ENCODE assay signal across 7 mouse cellular contexts in genomic region chr17:33824997-33825330, GRCm38 (mm10). TPM values are rescaled to one million over a fixed set of nuclear protein-coding genes. Genes with fewer than 3 reads are reported as not detected.
DNase-seq lines count a peak whose midpoint lies in the region; ATAC-seq and TF ChIP-seq lines count a peak whose summit lies in the region.
"Not testable (repeated sequence)": the region's sequence is repeated elsewhere in the genome, so short reads cannot be mapped to it uniquely, and the experiment has no call there.

No protein-coding gene starts in this region.

- not testable (repeated sequence) for H3K9me3 ChIP-seq in G1E (replicated peaks); embryonic facial prominence, embryonic 15.5 days (replicated peaks); heart, embryonic 11.5 days (replicated peaks; ENCODE audit: control insufficient read depth, low read length); hindbrain, postnatal 0 days (ENCODE audit: low read length); limb, embryonic 12.5 days; lung, embryonic 15.5 days; neural tube, embryonic 11.5 days (ENCODE audit: control insufficient read depth, low read length)

- ATAC-seq in G1E (ENCODE audit: extremely low read depth, insufficient number of reproducible peaks, low FRiP score, poor library complexity, severe bottlenecking); embryonic facial prominence, embryonic 15.5 days (ENCODE audit: insufficient number of reproducible peaks, low FRiP score, low TSS enrichment, low read depth); heart, embryonic 11.5 days (replicated peaks; ENCODE audit: insufficient number of reproducible peaks, low FRiP score, low TSS enrichment); hindbrain, postnatal 0 days; limb, embryonic 12.5 days (ENCODE audit: insufficient number of reproducible peaks, insufficient read depth, low FRiP score, low TSS enrichment, low read depth); lung, embryonic 15.5 days (ENCODE audit: borderline replicate concordance, extremely low read depth, low FRiP score, low TSS enrichment); neural tube, embryonic 11.5 days (ENCODE audit: insufficient read depth, low FRiP score, low TSS enrichment): not testable (repeated sequence)

- peak overlapping the region; percentile 94 for H3K27ac ChIP-seq in embryonic facial prominence, embryonic 15.5 days (replicated peaks)
- peak overlapping the region; percentile 74; the same call in 1 of the 2 replicates for H3K27ac ChIP-seq in heart, embryonic 11.5 days (ENCODE audit: low read depth, low read length)
- H3K27ac ChIP-seq in hindbrain, postnatal 0 days, result peak overlapping the region; percentile 82
- peak overlapping the region; percentile 92 for H3K27ac ChIP-seq in limb, embryonic 12.5 days
- H3K27ac ChIP-seq in lung, embryonic 15.5 days, result peak overlapping the region; percentile 85
- not testable (repeated sequence) for H3K27ac ChIP-seq in neural tube, embryonic 11.5 days (ENCODE audit: low read depth, low read length)

- H3K4me2 ChIP-seq in embryonic facial prominence, embryonic 15.5 days (replicated peaks), result peak overlapping the region; percentile 84
- H3K4me2 ChIP-seq in heart, embryonic 11.5 days, result peak overlapping the region; percentile 83
- peak overlapping the region; percentile 88 for H3K4me2 ChIP-seq in hindbrain, postnatal 0 days (ENCODE audit: low read depth, low read length)
- peak overlapping the region; percentile 76 for H3K4me2 ChIP-seq in limb, embryonic 12.5 days
- H3K4me2 ChIP-seq in lung, embryonic 15.5 days, result peak overlapping the region; percentile 61
- H3K4me2 ChIP-seq in neural tube, embryonic 11.5 days (ENCODE audit: low read depth), result peak overlapping the region; percentile 61

- 3% methylated on average over 6 of the region's 6 CpGs for WGBS in embryonic facial prominence, embryonic 15.5 days
- 6% methylated on average over 6 of the region's 6 CpGs for WGBS in heart, embryonic 11.5 days (ENCODE audit: insufficient replicate concordance)
- WGBS in hindbrain, postnatal 0 days, result 10% methylated on average over 6 of the region's 6 CpGs
- 4% methylated on average over 6 of the region's 6 CpGs for whole genome bisulfite sequencing in limb, embryonic 12.5 days
- WGBS in lung, embryonic 15.5 days, result 5% methylated on average over 6 of the region's 6 CpGs
- WGBS in neural tube, embryonic 11.5 days, result 10% methylated on average over 6 of the region's 6 CpGs

- not testable (repeated sequence) for TF ChIP-seq CTCF in G1E (IDR thresholded peaks at IDR 0.05; ENCODE audit: low read depth, low read length); hindbrain, postnatal 0 days (IDR thresholded peaks at IDR 0.05; ENCODE audit: low read depth)

- peak overlapping the region; percentile 64 for H3K9ac ChIP-seq in embryonic facial prominence, embryonic 15.5 days
- peak overlapping the region; percentile 93 for H3K9ac ChIP-seq in heart, embryonic 11.5 days (ENCODE audit: low read depth, low read length)
- H3K9ac ChIP-seq in hindbrain, postnatal 0 days (replicated peaks; ENCODE audit: low read length), result peak overlapping the region; percentile 79
- H3K9ac ChIP-seq in limb, embryonic 12.5 days (replicated peaks), result peak overlapping the region; percentile 81
- peak overlapping the region; percentile 69 for H3K9ac ChIP-seq in lung, embryonic 15.5 days
- peak overlapping the region; percentile 75 for H3K9ac ChIP-seq in neural tube, embryonic 11.5 days (ENCODE audit: low read length)

- peaks cover 80% of the 10 kb centered on the region for H3K36me3 ChIP-seq in G1E (replicated peaks)
- H3K36me3 ChIP-seq in embryonic facial prominence, embryonic 15.5 days, result peaks cover 54% of the 10 kb centered on the region
- peaks cover 19% of the 10 kb centered on the region for H3K36me3 ChIP-seq in heart, embryonic 11.5 days (ENCODE audit: control insufficient read depth, insufficient read depth, low read length)
- H3K36me3 ChIP-seq in hindbrain, postnatal 0 days (ENCODE audit: insufficient read depth, low read length), result peaks cover 25% of the 10 kb centered on the region
- peaks cover 67% of the 10 kb centered on the region for H3K36me3 ChIP-seq in limb, embryonic 12.5 days
- H3K36me3 ChIP-seq in lung, embryonic 15.5 days, result peaks cover 41% of the 10 kb centered on the region
- peaks cover 10% of the 10 kb centered on the region for H3K36me3 ChIP-seq in neural tube, embryonic 11.5 days (ENCODE audit: control insufficient read depth, insufficient read depth, low read length)

- peak overlapping the region; percentile 81 for H3K4me3 ChIP-seq in G1E (ENCODE audit: low read depth, low read length)
- peak overlapping the region; percentile 86 for H3K4me3 ChIP-seq in embryonic facial prominence, embryonic 15.5 days (replicated peaks)
- H3K4me3 ChIP-seq in heart, embryonic 11.5 days (ENCODE audit: low read depth, low read length), result peak overlapping the region; percentile 74
- H3K4me3 ChIP-seq in hindbrain, postnatal 0 days (ENCODE audit: low read length), result peak overlapping the region; percentile 79
- peak overlapping the region; percentile 77 for H3K4me3 ChIP-seq in limb, embryonic 12.5 days (replicated peaks)
- peak overlapping the region; percentile 67 for H3K4me3 ChIP-seq in lung, embryonic 15.5 days
- H3K4me3 ChIP-seq in neural tube, embryonic 11.5 days (ENCODE audit: low read depth, low read length), result peak overlapping the region; percentile 78

- DNase-seq in G1E (ENCODE audit: low spot score); hindbrain, postnatal 0 days (ENCODE audit: low spot score); neural tube, embryonic 11.5 days (ENCODE audit: low spot score): not testable (repeated sequence)

- peaks cover 58% of the 10 kb centered on the region for H3K4me1 ChIP-seq in G1E (ENCODE audit: insufficient read depth, low read depth, low read length)
- H3K4me1 ChIP-seq in embryonic facial prominence, embryonic 15.5 days, result peaks cover 33% of the 10 kb centered on the region
- not testable (repeated sequence) for H3K4me1 ChIP-seq in heart, embryonic 11.5 days (ENCODE audit: control insufficient read depth, insufficient read depth, low read length)
- H3K4me1 ChIP-seq in hindbrain, postnatal 0 days (ENCODE audit: insufficient read depth, low read length), result peaks cover 11% of the 10 kb centered on the region
- peaks cover 26% of the 10 kb centered on the region for H3K4me1 ChIP-seq in limb, embryonic 12.5 days (replicated peaks)
- H3K4me1 ChIP-seq in lung, embryonic 15.5 days, result peaks cover 50% of the 10 kb centered on the region
- peaks cover 10% of the 10 kb centered on the region; the same call in 1 of the 2 replicates for H3K4me1 ChIP-seq in neural tube, embryonic 11.5 days (ENCODE audit: control insufficient read depth, insufficient read depth, low read length)

- H3K27me3 ChIP-seq in G1E (ENCODE audit: insufficient read depth, low read length); embryonic facial prominence, embryonic 15.5 days; heart, embryonic 11.5 days (ENCODE audit: control insufficient read depth, insufficient read depth, low read length); hindbrain, postnatal 0 days (ENCODE audit: insufficient read depth, low read length); limb, embryonic 12.5 days; lung, embryonic 15.5 days; neural tube, embryonic 11.5 days (ENCODE audit: control insufficient read depth, insufficient read depth, low read length): not testable (repeated sequence)

RNA-seq across cellular contexts. Expression of gene Ndufa7, which starts 0.6 kb away (rescaled TPM):
- total RNA-seq in G1E (2014; fragmentation: Nextera tagmentation) (131 and 137 TPM in 2 replicates), G1E (2017) (253 and 307 TPM in 2 replicates)
- 636 and 723 TPM in 2 replicates for polyA plus RNA-seq in G1E (2012)
- polyA plus RNA-seq in embryonic facial prominence, embryonic 15.5 days (2015; fragmentation: Nextera tagmentation; extraction: Ambion mirVana), result 432 and 453 TPM in 2 replicates
- polyA plus RNA-seq in heart, embryonic 11.5 days (2014; fragmentation: Nextera tagmentation; extraction: Ambion mirVana), result 457 and 481 TPM in 2 replicates
- total RNA-seq in hindbrain, postnatal 0 days (2014; rRNA removed), result 289 and 356 TPM in 2 replicates
- polyA plus RNA-seq in hindbrain, postnatal 0 days (2015; fragmentation: Nextera tagmentation; extraction: Ambion mirVana), result 562 and 577 TPM in 2 replicates
- polyA plus RNA-seq in limb, embryonic 12.5 days (2016; fragmentation: Nextera tagmentation; extraction: Ambion mirVana), result 458 and 462 TPM in 2 replicates
- 425 and 461 TPM in 2 replicates for polyA plus RNA-seq in lung, embryonic 15.5 days (2015; fragmentation: Nextera tagmentation; extraction: Ambion mirVana)
- 432 and 435 TPM in 2 replicates for polyA plus RNA-seq in neural tube, embryonic 11.5 days (2014; fragmentation: Nextera tagmentation; extraction: Ambion mirVana)

RNA-seq across cellular contexts. Expression of gene Rps28, which starts 0.6 kb away (rescaled TPM):
- total RNA-seq in G1E (2014; fragmentation: Nextera tagmentation) (381 and 417 TPM in 2 replicates), G1E (2017) (3,098 and 4,163 TPM in 2 replicates)
- 4,132 and 6,951 TPM in 2 replicates for polyA plus RNA-seq in G1E (2012)
- 998 and 1,000 TPM in 2 replicates for polyA plus RNA-seq in embryonic facial prominence, embryonic 15.5 days (2015; fragmentation: Nextera tagmentation; extraction: Ambion mirVana)
- 654 and 701 TPM in 2 replicates for polyA plus RNA-seq in heart, embryonic 11.5 days (2014; fragmentation: Nextera tagmentation; extraction: Ambion mirVana)
- 117 and 293 TPM in 2 replicates for total RNA-seq in hindbrain, postnatal 0 days (2014; rRNA removed)
- 609 and 617 TPM in 2 replicates for polyA plus RNA-seq in hindbrain, postnatal 0 days (2015; fragmentation: Nextera tagmentation; extraction: Ambion mirVana)
- 1,001 and 1,020 TPM in 2 replicates for polyA plus RNA-seq in limb, embryonic 12.5 days (2016; fragmentation: Nextera tagmentation; extraction: Ambion mirVana)
- 885 and 959 TPM in 2 replicates for polyA plus RNA-seq in lung, embryonic 15.5 days (2015; fragmentation: Nextera tagmentation; extraction: Ambion mirVana)
- 813 and 863 TPM in 2 replicates for polyA plus RNA-seq in neural tube, embryonic 11.5 days (2014; fragmentation: Nextera tagmentation; extraction: Ambion mirVana)

RNA-seq across cellular contexts. Expression of gene Kank3, which starts 14.6 kb away (rescaled TPM):
- total RNA-seq in G1E (2014; fragmentation: Nextera tagmentation), result 1.1 and 3.0 TPM in 2 replicates
- 6.6 and 7.3 TPM in 2 replicates for total RNA-seq in G1E (2017)
- 4.3 TPM in 2 replicates for polyA plus RNA-seq in G1E (2012)
- 45.3 and 45.8 TPM in 2 replicates for polyA plus RNA-seq in embryonic facial prominence, embryonic 15.5 days (2015; fragmentation: Nextera tagmentation; extraction: Ambion mirVana)
- polyA plus RNA-seq in heart, embryonic 11.5 days (2014; fragmentation: Nextera tagmentation; extraction: Ambion mirVana), result 30.1 and 43.2 TPM in 2 replicates
- total RNA-seq in hindbrain, postnatal 0 days (2014; rRNA removed), result 33.5 and 57.2 TPM in 2 replicates
- 44.1 and 47.9 TPM in 2 replicates for polyA plus RNA-seq in hindbrain, postnatal 0 days (2015; fragmentation: Nextera tagmentation; extraction: Ambion mirVana)
- 28.1 and 28.7 TPM in 2 replicates for polyA plus RNA-seq in limb, embryonic 12.5 days (2016; fragmentation: Nextera tagmentation; extraction: Ambion mirVana)
- 68.0 and 77.8 TPM in 2 replicates for polyA plus RNA-seq in lung, embryonic 15.5 days (2015; fragmentation: Nextera tagmentation; extraction: Ambion mirVana)
- polyA plus RNA-seq in neural tube, embryonic 11.5 days (2014; fragmentation: Nextera tagmentation; extraction: Ambion mirVana), result 23.5 TPM in 2 replicates

RNA-seq across cellular contexts. Expression of gene Cd320, which starts 17.9 kb away (rescaled TPM):
- total RNA-seq in G1E (2014; fragmentation: Nextera tagmentation) (2.3 and 4.5 TPM in 2 replicates), G1E (2017) (5.7 and 6.0 TPM in 2 replicates)
- 8.1 and 12.7 TPM in 2 replicates for polyA plus RNA-seq in G1E (2012)
- polyA plus RNA-seq in embryonic facial prominence, embryonic 15.5 days (2015; fragmentation: Nextera tagmentation; extraction: Ambion mirVana), result 57.3 and 59.6 TPM in 2 replicates
- 60.8 and 63.9 TPM in 2 replicates for polyA plus RNA-seq in heart, embryonic 11.5 days (2014; fragmentation: Nextera tagmentation; extraction: Ambion mirVana)
- total RNA-seq in hindbrain, postnatal 0 days (2014; rRNA removed), result 25.1 and 26.0 TPM in 2 replicates
- 55.7 and 58.6 TPM in 2 replicates for polyA plus RNA-seq in hindbrain, postnatal 0 days (2015; fragmentation: Nextera tagmentation; extraction: Ambion mirVana)
- 66.4 and 73.9 TPM in 2 replicates for polyA plus RNA-seq in limb, embryonic 12.5 days (2016; fragmentation: Nextera tagmentation; extraction: Ambion mirVana)
- polyA plus RNA-seq in lung, embryonic 15.5 days (2015; fragmentation: Nextera tagmentation; extraction: Ambion mirVana), result 69.4 and 74.0 TPM in 2 replicates
- 72.6 and 79.1 TPM in 2 replicates for polyA plus RNA-seq in neural tube, embryonic 11.5 days (2014; fragmentation: Nextera tagmentation; extraction: Ambion mirVana)

RNA-seq across cellular contexts. Expression of gene Angptl4, which starts 43.3 kb away (rescaled TPM):
- total RNA-seq in G1E (2014; fragmentation: Nextera tagmentation) (not detected in 2 replicates), G1E (2017) (0.06 and 0.11 TPM in 2 replicates)
- polyA plus RNA-seq in G1E (2012), result not detected in 2 replicates
- polyA plus RNA-seq in embryonic facial prominence, embryonic 15.5 days (2015; fragmentation: Nextera tagmentation; extraction: Ambion mirVana), result 58.8 and 67.2 TPM in 2 replicates
- polyA plus RNA-seq in heart, embryonic 11.5 days (2014; fragmentation: Nextera tagmentation; extraction: Ambion mirVana), result 7.6 and 10.5 TPM in 2 replicates
- 24.0 and 24.7 TPM in 2 replicates for total RNA-seq in hindbrain, postnatal 0 days (2014; rRNA removed)
- polyA plus RNA-seq in hindbrain, postnatal 0 days (2015; fragmentation: Nextera tagmentation; extraction: Ambion mirVana), result 31.9 and 37.5 TPM in 2 replicates
- 43.2 and 43.7 TPM in 2 replicates for polyA plus RNA-seq in limb, embryonic 12.5 days (2016; fragmentation: Nextera tagmentation; extraction: Ambion mirVana)
- polyA plus RNA-seq in lung, embryonic 15.5 days (2015; fragmentation: Nextera tagmentation; extraction: Ambion mirVana), result 43.7 and 47.0 TPM in 2 replicates
- polyA plus RNA-seq in neural tube, embryonic 11.5 days (2014; fragmentation: Nextera tagmentation; extraction: Ambion mirVana), result 14.9 and 18.6 TPM in 2 replicates
